Mouse (Mus musculus): ENCODE measurements around the gene Cltc.

The Cltc gene

GRCm38 (mm10) chr11:86647706-86648447 lies 109.5 kb downstream of the Cltc start:
- in situ Hi-C loops (cut with MboI, MseI) = no loop called here

- in situ Hi-C loops (cut with MboI, MseI) = no loop called here
Measured at GRCm38 (mm10) chr11:86646885-86647459, 110.4 kb downstream of the Cltc start.

GRCm38 (mm10) chr11:86646136-86646834 lies 111.1 kb downstream of the Cltc start:
- in situ Hi-C loops (cut with MboI, MseI) = no loop called here

GRCm38 (mm10) chr11:86644553-86644952 lies 112.8 kb downstream of the Cltc start:
- in situ Hi-C loops (cut with MboI, MseI) = no loop called here
